Mouse (Mus musculus) embryonic fibroblast, embryonic 13.5 days (primary cell): ENCODE measurements around the gene Xpc. TPM values are rescaled to one million over a fixed set of nuclear protein-coding genes. Genes with fewer than 3 reads are reported as not detected.
A peak's percentile ranks its signal among the peaks of the same experiment; 100 is the strongest.

Experiments
- H3K27ac ChIP-seq: 2 replicates; pipeline ENCODE4 v1.5.1; 2012; ENCODE audit warnings: low read length, control low read depth, inconsistent platforms; ENCODE audit not compliant: insufficient read depth
- H3K4me1 ChIP-seq: 2 replicates; pipeline ENCODE4 v1.6.1; 2011; ENCODE audit warnings: low read length; ENCODE audit not compliant: control insufficient read depth, insufficient read depth
- H3K4me3 ChIP-seq: 2 replicates; pipeline ENCODE4 v1.5.1; 2011; ENCODE audit warnings: mild to moderate bottlenecking, control low read depth, low read length; ENCODE audit not compliant: insufficient read depth
- CTCF ChIP-seq: IDR thresholded peaks from 2 replicates; pipeline ENCODE4 v1.5.1; 2011; ENCODE audit warnings: mild to moderate bottlenecking, control low read depth, low read length, moderate library complexity, borderline replicate concordance; ENCODE audit not compliant: insufficient read depth
- POLR2A ChIP-seq: IDR thresholded peaks from 2 replicates; pipeline ENCODE4 v1.6.1; 2011; ENCODE audit warnings: low read depth, mild to moderate bottlenecking, control low read depth, low read length, moderate library complexity
- polyA plus RNA-seq: library from polyadenylated mRNA; stranded (reverse); fragments of >200 nt; gene quantifications from 2 replicates; pipeline ENCODE4 v1.2.4, GENCODE M21; 2011; ENCODE audit warnings: low read depth; ENCODE audit not compliant: missing spikeins, insufficient read length

Gene Xpc
- polyA plus RNA-seq, 1 experiment = 7.7 TPM

- Histone ChIP-seq H3K4me3 (no peak overlapping the region), H3K27ac (no peak overlapping the region), H3K4me1 (no peaks in the 10 kb centered on the region)
- no peak for TF ChIP-seq CTCF
- TF ChIP-seq POLR2A = no peak
Measured at GRCm38 (mm10) chr6:91454546-91454945, 61.1 kb downstream of the Xpc start.

GRCm38 (mm10) chr6:91452056-91452455 is 63.6 kb downstream of the Xpc start:
- Histone ChIP-seq H3K4me3 (no peak overlapping the region), H3K4me1 (no peaks in the 10 kb centered on the region), H3K27ac (no peak overlapping the region)
- no peak for TF ChIP-seq CTCF

- no peak overlapping the region for H3K27ac ChIP-seq
- no peak overlapping the region for H3K4me3 ChIP-seq
- no peak for TF ChIP-seq CTCF
- TF ChIP-seq POLR2A = no peak
- no peaks in the 10 kb centered on the region for H3K4me1 ChIP-seq
Measured at GRCm38 (mm10) chr6:91449472-91450225, 66.0 kb downstream of the Xpc start.

DNA sequence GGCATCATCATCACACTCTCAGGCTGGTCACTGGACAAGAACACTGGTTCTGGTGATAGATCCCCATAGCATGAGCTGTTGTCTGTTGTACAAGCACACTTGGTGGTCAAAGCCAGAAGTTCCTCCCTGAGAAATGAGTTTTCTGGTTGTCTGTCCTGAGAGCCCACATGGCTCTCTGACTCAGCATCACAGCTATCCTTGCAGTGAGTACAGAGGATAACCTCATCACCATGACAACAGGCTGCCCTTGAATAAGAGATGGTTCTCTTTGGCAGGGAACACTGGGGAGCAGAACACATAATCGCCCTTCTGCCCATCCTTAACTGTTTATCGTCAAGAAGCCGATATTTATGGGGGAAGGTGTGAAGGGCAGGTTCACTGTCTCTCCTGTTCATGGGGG is 70.4 kb downstream of the Xpc start:
- no peak overlapping the region for H3K27ac ChIP-seq
- H3K4me1 ChIP-seq = no peaks in the 10 kb centered on the region
- TF ChIP-seq POLR2A (no peak), CTCF (no peak)
- H3K4me3 ChIP-seq = no peak overlapping the region

DNA sequence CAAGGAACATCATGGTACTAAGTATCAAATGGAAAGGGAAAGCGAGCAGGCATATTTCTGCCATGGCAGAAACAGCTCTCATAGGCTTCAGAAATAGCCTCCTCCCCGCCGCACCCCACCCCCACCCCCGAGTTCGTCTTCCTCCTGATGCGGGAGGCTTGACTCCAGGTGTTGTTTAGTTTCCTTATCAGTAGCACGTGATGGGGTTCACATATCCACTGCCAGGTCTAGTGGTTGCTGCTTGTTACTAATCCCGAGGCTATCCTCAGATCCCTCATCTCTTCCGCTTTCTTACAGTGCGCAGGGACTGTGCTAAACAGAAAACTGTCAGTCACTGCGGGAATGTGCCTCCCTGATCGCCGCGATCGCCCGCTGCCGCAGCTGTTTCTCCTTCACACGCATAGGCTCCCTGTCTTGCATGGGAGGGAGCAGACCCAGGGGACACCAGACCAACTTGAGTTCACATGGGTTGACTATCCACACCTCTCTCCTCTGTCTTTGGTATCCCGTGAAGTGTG is 74.5 kb downstream of the Xpc start:
- Histone ChIP-seq H3K4me1 (no peaks in the 10 kb centered on the region), H3K27ac (no peak overlapping the region), H3K4me3 (peak overlapping the region; percentile 53)
- TF ChIP-seq POLR2A = no peak; the same call in 1 of the 2 replicates
- no peak for TF ChIP-seq CTCF

DNA sequence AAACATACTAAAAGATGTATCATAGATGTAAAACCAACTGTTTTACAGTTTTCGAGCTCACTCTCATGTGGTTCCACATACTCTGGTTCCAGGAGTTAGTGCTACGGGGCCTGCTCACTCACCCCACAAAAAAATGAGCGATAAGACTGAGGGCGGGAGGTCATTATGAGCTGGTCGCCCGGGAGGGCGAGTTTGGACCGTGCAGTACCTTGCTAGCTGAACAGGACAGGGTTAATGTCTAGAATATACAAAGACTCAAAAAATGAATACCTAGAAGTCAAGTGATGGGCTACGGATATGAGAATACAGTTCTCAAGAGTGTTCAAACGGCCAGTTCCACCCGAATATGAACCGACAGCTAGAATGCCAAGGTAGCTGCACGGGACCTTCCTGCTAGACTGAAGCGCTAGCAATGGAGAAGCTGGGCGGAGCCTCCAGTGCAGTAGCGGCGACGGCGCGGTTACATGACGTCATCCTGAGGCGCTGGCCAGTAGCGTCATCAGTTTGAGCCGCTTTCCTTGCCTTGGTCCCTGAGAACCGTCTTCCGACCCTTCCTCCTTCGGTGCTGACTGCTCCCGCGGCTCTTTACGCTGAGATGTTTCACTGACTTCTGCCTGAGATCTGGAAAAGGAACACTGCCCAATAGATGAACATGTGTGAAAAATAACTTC is 75.1 kb downstream of the Xpc start:
- H3K4me3 ChIP-seq = peak overlapping the region; percentile 53

More for the DNA sequence above, 75.1 kb downstream of the Xpc start:
- Histone ChIP-seq H3K27ac (no peak overlapping the region), H3K4me1 (no peaks in the 10 kb centered on the region)
- peak; percentile 99 for TF ChIP-seq POLR2A
- no peak for TF ChIP-seq CTCF

Other genes starting within 250 kb of the Xpc start
- gene Wnt7a, start 104.5 kb downstream of the Xpc start, polyA plus RNA-seq = not detected in 2 replicates
- gene Chchd4, start 42.3 kb downstream of the Xpc start, polyA plus RNA-seq = 5.3 and 5.8 TPM in 2 replicates
- 99.4 and 116 TPM in 2 replicates for gene Tmem43, start 42.2 kb downstream of the Xpc start, polyA plus RNA-seq
- 70.3 and 96.0 TPM in 2 replicates for gene Lsm3, start within 50 bp of the Xpc start, polyA plus RNA-seq
- gene Slc6a6, start 168.2 kb upstream of the Xpc start, polyA plus RNA-seq = 79.8 and 108 TPM in 2 replicates